Mouse (Mus musculus): ENCODE data around the gene Ppfibp1. TPM values are rescaled to one million over a fixed set of nuclear protein-coding genes. Genes with fewer than 3 reads are reported as not detected.

Gene Ppfibp1
- total and polyA plus RNA-seq, 3 experiments: 1.1 to 8.6 (median 3.3) TPM

- H3K9me3 ChIP-seq (replicated peaks): no peaks in the 10 kb centered on the region
- DNase-seq (ENCODE audit: low spot score): no peak
- no peaks in the 10 kb centered on the region for H3K27me3 ChIP-seq (ENCODE audit: insufficient read depth, low read length)
- ATAC-seq (ENCODE audit: extremely low read depth, insufficient number of reproducible peaks, low FRiP score, poor library complexity, severe bottlenecking): no peak
- H3K4me1 ChIP-seq (ENCODE audit: insufficient read depth, low read depth, low read length): no peaks in the 10 kb centered on the region
- no peak for TF ChIP-seq GATA1 (IDR thresholded peaks at IDR 0.05; ENCODE audit: borderline replicate concordance, low read length)
- TF ChIP-seq GATA2 (IDR thresholded peaks at IDR 0.05; ENCODE audit: borderline replicate concordance, low read depth, low read length): no peak
- TF ChIP-seq POLR2AphosphoS5 (IDR thresholded peaks at IDR 0.05; ENCODE audit: insufficient replicate concordance, low read depth, low read length): no peak
- no peak for TF ChIP-seq TAL1 (conservative IDR thresholded peaks at IDR 0.05; ENCODE audit: low read depth, low read length)
- no peak for TF ChIP-seq CTCF (IDR thresholded peaks at IDR 0.05; ENCODE audit: low read depth, low read length)
- H3K36me3 ChIP-seq (replicated peaks): no peaks in the 10 kb centered on the region
- no peak overlapping the region for H3K4me3 ChIP-seq (ENCODE audit: low read depth, low read length)
Observed at GRCm38 (mm10) chr6:147017906-147018305, 129.6 kb downstream of the Ppfibp1 start.

GRCm38 (mm10) chr6:147018364-147018763, 130.1 kb downstream of the Ppfibp1 start:
- no peak for TF ChIP-seq GATA2 (IDR thresholded peaks at IDR 0.05; ENCODE audit: borderline replicate concordance, low read depth, low read length)
- no peak for TF ChIP-seq GATA1 (IDR thresholded peaks at IDR 0.05; ENCODE audit: borderline replicate concordance, low read length)
- no peak for TF ChIP-seq POLR2AphosphoS5 (IDR thresholded peaks at IDR 0.05; ENCODE audit: insufficient replicate concordance, low read depth, low read length)
- TF ChIP-seq TAL1 (conservative IDR thresholded peaks at IDR 0.05; ENCODE audit: low read depth, low read length): no peak
- no peak for TF ChIP-seq CTCF (IDR thresholded peaks at IDR 0.05; ENCODE audit: low read depth, low read length)
- H3K27me3 ChIP-seq (ENCODE audit: insufficient read depth, low read length): no peaks in the 10 kb centered on the region
- no peak overlapping the region for H3K4me3 ChIP-seq (ENCODE audit: low read depth, low read length)
- no peak for ATAC-seq (ENCODE audit: extremely low read depth, insufficient number of reproducible peaks, low FRiP score, poor library complexity, severe bottlenecking)
- no peaks in the 10 kb centered on the region for H3K36me3 ChIP-seq (replicated peaks)
- no peaks in the 10 kb centered on the region for H3K9me3 ChIP-seq (replicated peaks)
- DNase-seq (ENCODE audit: low spot score): no peak
- H3K4me1 ChIP-seq (ENCODE audit: insufficient read depth, low read depth, low read length): no peaks in the 10 kb centered on the region

GRCm38 (mm10) chr6:147021181-147021580, 132.9 kb downstream of the Ppfibp1 start:
- H3K36me3 ChIP-seq (replicated peaks): no peaks in the 10 kb centered on the region
- H3K9me3 ChIP-seq (replicated peaks): no peaks in the 10 kb centered on the region
- no peak for DNase-seq (ENCODE audit: low spot score)
- H3K4me3 ChIP-seq (ENCODE audit: low read depth, low read length): no peak overlapping the region
- H3K27me3 ChIP-seq (ENCODE audit: insufficient read depth, low read length): no peaks in the 10 kb centered on the region
- TF ChIP-seq GATA2 (IDR thresholded peaks at IDR 0.05; ENCODE audit: borderline replicate concordance, low read depth, low read length): no peak
- no peak for ATAC-seq (ENCODE audit: extremely low read depth, insufficient number of reproducible peaks, low FRiP score, poor library complexity, severe bottlenecking)
- no peaks in the 10 kb centered on the region for H3K4me1 ChIP-seq (ENCODE audit: insufficient read depth, low read depth, low read length)

GRCm38 (mm10) chr6:147022375-147023132, 134.3 kb downstream of the Ppfibp1 start:
- no peaks in the 10 kb centered on the region for H3K36me3 ChIP-seq (replicated peaks)
- no peak for TF ChIP-seq CTCF (IDR thresholded peaks at IDR 0.05; ENCODE audit: low read depth, low read length)
- no peak for TF ChIP-seq GATA1 (IDR thresholded peaks at IDR 0.05; ENCODE audit: borderline replicate concordance, low read length)
- no peak for TF ChIP-seq GATA2 (IDR thresholded peaks at IDR 0.05; ENCODE audit: borderline replicate concordance, low read depth, low read length)
- no peak for TF ChIP-seq TAL1 (conservative IDR thresholded peaks at IDR 0.05; ENCODE audit: low read depth, low read length)
- no peak for TF ChIP-seq POLR2AphosphoS5 (IDR thresholded peaks at IDR 0.05; ENCODE audit: insufficient replicate concordance, low read depth, low read length)

GRCm38 (mm10) chr6:147023133-147023395, 134.8 kb downstream of the Ppfibp1 start:
- H3K4me1 ChIP-seq (ENCODE audit: insufficient read depth, low read depth, low read length): no peaks in the 10 kb centered on the region
- DNase-seq (ENCODE audit: low spot score): no peak
- no peak for ATAC-seq (ENCODE audit: extremely low read depth, insufficient number of reproducible peaks, low FRiP score, poor library complexity, severe bottlenecking)
- H3K4me3 ChIP-seq (ENCODE audit: low read depth, low read length): no peak overlapping the region
- TF ChIP-seq GATA1 (IDR thresholded peaks at IDR 0.05; ENCODE audit: borderline replicate concordance, low read length): no peak
- no peak for TF ChIP-seq CTCF (IDR thresholded peaks at IDR 0.05; ENCODE audit: low read depth, low read length)
- no peak for TF ChIP-seq POLR2AphosphoS5 (IDR thresholded peaks at IDR 0.05; ENCODE audit: insufficient replicate concordance, low read depth, low read length)
- no peak for TF ChIP-seq GATA2 (IDR thresholded peaks at IDR 0.05; ENCODE audit: borderline replicate concordance, low read depth, low read length)
- no peak for TF ChIP-seq TAL1 (conservative IDR thresholded peaks at IDR 0.05; ENCODE audit: low read depth, low read length)
- H3K36me3 ChIP-seq (replicated peaks): no peaks in the 10 kb centered on the region
- H3K27me3 ChIP-seq (ENCODE audit: insufficient read depth, low read length): no peaks in the 10 kb centered on the region
- no peaks in the 10 kb centered on the region for H3K9me3 ChIP-seq (replicated peaks)

More at GRCm38 (mm10) chr6:147022375-147023132, 134.3 kb downstream of the Ppfibp1 start:
- Histone ChIP-seq H3K4me1 (ENCODE audit: insufficient read depth, low read depth, low read length) (no peaks in the 10 kb centered on the region), H3K4me3 (ENCODE audit: low read depth, low read length) (no peak overlapping the region), H3K9me3 (replicated peaks) (no peaks in the 10 kb centered on the region), H3K27me3 (ENCODE audit: insufficient read depth, low read length) (no peaks in the 10 kb centered on the region)
- ATAC-seq (ENCODE audit: extremely low read depth, insufficient number of reproducible peaks, low FRiP score, poor library complexity, severe bottlenecking): no peak
- DNase-seq (ENCODE audit: low spot score): no peak

GRCm38 (mm10) chr6:147023568-147023967, 135.3 kb downstream of the Ppfibp1 start:
- ATAC-seq (ENCODE audit: extremely low read depth, insufficient number of reproducible peaks, low FRiP score, poor library complexity, severe bottlenecking): no peak
- TF ChIP-seq TAL1 (conservative IDR thresholded peaks at IDR 0.05; ENCODE audit: low read depth, low read length) (no peak), GATA1 (IDR thresholded peaks at IDR 0.05; ENCODE audit: borderline replicate concordance, low read length) (no peak), CTCF (IDR thresholded peaks at IDR 0.05; ENCODE audit: low read depth, low read length) (no peak), GATA2 (IDR thresholded peaks at IDR 0.05; ENCODE audit: borderline replicate concordance, low read depth, low read length) (no peak), POLR2AphosphoS5 (IDR thresholded peaks at IDR 0.05; ENCODE audit: insufficient replicate concordance, low read depth, low read length) (no peak)
- no peaks in the 10 kb centered on the region for H3K36me3 ChIP-seq (replicated peaks)
- no peaks in the 10 kb centered on the region for H3K27me3 ChIP-seq (ENCODE audit: insufficient read depth, low read length)
- no peaks in the 10 kb centered on the region for H3K4me1 ChIP-seq (ENCODE audit: insufficient read depth, low read depth, low read length)
- no peak overlapping the region for H3K4me3 ChIP-seq (ENCODE audit: low read depth, low read length)
- no peaks in the 10 kb centered on the region for H3K9me3 ChIP-seq (replicated peaks)
- no peak for DNase-seq (ENCODE audit: low spot score)

Data from G1E (cell line).